Mouse (Mus musculus): ENCODE data around the gene Glis2. TPM values are rescaled to one million over a fixed set of nuclear protein-coding genes. Genes with fewer than 3 reads are reported as not detected.

The Glis2 gene
- polyA plus RNA-seq, 1 experiment from 2014 or later, result 26.3 TPM

Other genes with a start within 250 kb of the Glis2 start
- 2.4 and 2.8 TPM in 2 replicates for gene Adcy9, start 174.2 kb upstream of the Glis2 start, polyA plus RNA-seq (2015; fragmentation: Nextera tagmentation; extraction: Ambion mirVana)
- gene Srl, start 52.9 kb upstream of the Glis2 start, polyA plus RNA-seq (2015; fragmentation: Nextera tagmentation; extraction: Ambion mirVana), result 20.5 and 21.6 TPM in 2 replicates
- gene Tfap4, start 34.9 kb upstream of the Glis2 start, polyA plus RNA-seq (2015; fragmentation: Nextera tagmentation; extraction: Ambion mirVana), result 10.5 and 11.2 TPM in 2 replicates
- gene Pam16, start 30.3 kb downstream of the Glis2 start, polyA plus RNA-seq (2015; fragmentation: Nextera tagmentation; extraction: Ambion mirVana), result 153 and 155 TPM in 2 replicates
- gene Vasn, start 45.2 kb downstream of the Glis2 start, polyA plus RNA-seq (2015; fragmentation: Nextera tagmentation; extraction: Ambion mirVana), result 3.2 and 4.6 TPM in 2 replicates
- gene Dnaja3, start 45.3 kb downstream of the Glis2 start, polyA plus RNA-seq (2015; fragmentation: Nextera tagmentation; extraction: Ambion mirVana), result 50.5 and 54.3 TPM in 2 replicates
- 25.1 and 26.5 TPM in 2 replicates for gene Coro7, start 85.1 kb downstream of the Glis2 start, polyA plus RNA-seq (2015; fragmentation: Nextera tagmentation; extraction: Ambion mirVana)
- 102 and 104 TPM in 2 replicates for gene Nmral1, start 124.6 kb downstream of the Glis2 start, polyA plus RNA-seq (2015; fragmentation: Nextera tagmentation; extraction: Ambion mirVana)
- gene Hmox2, start 131.6 kb downstream of the Glis2 start, polyA plus RNA-seq (2015; fragmentation: Nextera tagmentation; extraction: Ambion mirVana), result 81.8 and 87.6 TPM in 2 replicates
- 108 and 109 TPM in 2 replicates for gene Cdip1, start 195.6 kb downstream of the Glis2 start, polyA plus RNA-seq (2015; fragmentation: Nextera tagmentation; extraction: Ambion mirVana)
- gene 4930562C15Rik, start 240.7 kb downstream of the Glis2 start, polyA plus RNA-seq (2015; fragmentation: Nextera tagmentation; extraction: Ambion mirVana), result 0.40 and 0.50 TPM in 2 replicates